ENCODE assay signal across 29 mouse cellular contexts in the genomic region with DNA sequence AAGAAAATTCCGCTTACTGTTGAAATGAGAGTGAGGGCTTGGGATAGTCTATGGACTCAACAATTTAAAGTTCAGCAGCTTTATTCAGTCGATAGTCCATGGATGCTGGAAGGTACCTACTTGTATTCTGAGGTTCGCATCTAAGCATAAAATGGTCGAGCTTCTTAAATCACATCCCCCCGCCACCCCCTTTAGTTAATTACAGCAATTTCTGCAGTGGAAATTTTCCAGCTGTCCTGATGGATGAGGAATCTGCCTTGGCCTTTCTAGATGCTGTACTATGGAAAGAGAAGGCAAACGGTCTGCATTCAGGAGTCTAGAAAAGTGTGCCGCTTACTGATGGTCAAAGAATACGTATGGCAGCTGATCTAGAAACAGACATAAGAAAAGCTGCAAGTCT.
DNase-seq lines count a peak whose midpoint lies in the region; ATAC-seq lines count a peak whose summit lies in the region.
"Had no signal": no experiment of that assay in that cellular context is flagged by ENCODE, and none has a peak within 500 bp of the region (broad histone marks: within the 10 kb centered on the region; RNA-seq: fewer than 3 reads in every experiment).

No protein-coding gene starts in this region.

- no peak overlapping the region for H3K4me2 ChIP-seq in forebrain, embryonic 11.5 days (ENCODE audit: low read depth, low read length, severe bottlenecking)
- no peak overlapping the region for H3K4me2 ChIP-seq in heart, embryonic 15.5 days
- H3K4me2 ChIP-seq in heart, embryonic 11.5 days, result no peak overlapping the region
- no peak overlapping the region for H3K4me2 ChIP-seq in midbrain, embryonic 13.5 days (replicated peaks)
- H3K4me2 ChIP-seq in forebrain, embryonic 15.5 days (replicated peaks), result no peak overlapping the region
- H3K4me2 ChIP-seq: embryonic facial prominence, embryonic 13.5 days; limb, embryonic 12.5 days; liver, embryonic 15.5 days; lung, embryonic 14.5 days; midbrain, embryonic 11.5 days had no signal

- no peaks in the 10 kb centered on the region for H3K4me1 ChIP-seq in forebrain, embryonic 11.5 days (replicated peaks; ENCODE audit: control insufficient read depth, insufficient read depth, low read length)
- peaks cover 3% of the 10 kb centered on the region for H3K4me1 ChIP-seq in forebrain, embryonic 10.5 days
- H3K4me1 ChIP-seq in heart, embryonic 15.5 days (replicated peaks), result peaks cover 19% of the 10 kb centered on the region
- H3K4me1 ChIP-seq in heart, embryonic 11.5 days (ENCODE audit: control insufficient read depth, insufficient read depth, low read length), result peaks cover 12% of the 10 kb centered on the region
- peaks cover 17% of the 10 kb centered on the region for H3K4me1 ChIP-seq in midbrain, embryonic 13.5 days (replicated peaks)
- H3K4me1 ChIP-seq in midbrain, embryonic 10.5 days, result peaks cover 4% of the 10 kb centered on the region
- H3K4me1 ChIP-seq in forebrain, embryonic 15.5 days, result peaks cover 20% of the 10 kb centered on the region
- H3K4me1 ChIP-seq: limb, embryonic 12.5 days; liver, embryonic 15.5 days had no signal

- no peaks in the 10 kb centered on the region for H3K27me3 ChIP-seq in forebrain, embryonic 11.5 days (ENCODE audit: control insufficient read depth, insufficient read depth, low read length)
- no peaks in the 10 kb centered on the region for H3K27me3 ChIP-seq in forebrain, embryonic 10.5 days (ENCODE audit: poor library complexity, severe bottlenecking)
- H3K27me3 ChIP-seq in heart, embryonic 15.5 days, result no peaks in the 10 kb centered on the region
- H3K27me3 ChIP-seq in heart, embryonic 11.5 days (ENCODE audit: control insufficient read depth, insufficient read depth, low read length), result no peaks in the 10 kb centered on the region
- no peaks in the 10 kb centered on the region for H3K27me3 ChIP-seq in midbrain, embryonic 13.5 days
- H3K27me3 ChIP-seq in midbrain, embryonic 10.5 days (ENCODE audit: low read depth, poor library complexity, severe bottlenecking), result no peaks in the 10 kb centered on the region
- no peaks in the 10 kb centered on the region for H3K27me3 ChIP-seq in forebrain, embryonic 15.5 days
- H3K27me3 ChIP-seq: CH12.LX; embryonic facial prominence, embryonic 13.5 days; limb, embryonic 12.5 days; liver, embryonic 15.5 days had no signal

- no peak overlapping the region for H3K9ac ChIP-seq in forebrain, embryonic 11.5 days (ENCODE audit: low read length)
- no peak overlapping the region for H3K9ac ChIP-seq in heart, embryonic 15.5 days
- no peak overlapping the region for H3K9ac ChIP-seq in heart, embryonic 11.5 days (ENCODE audit: low read depth, low read length)
- H3K9ac ChIP-seq in midbrain, embryonic 13.5 days (replicated peaks), result no peak overlapping the region
- H3K9ac ChIP-seq in forebrain, embryonic 15.5 days (replicated peaks), result no peak overlapping the region
- H3K9ac ChIP-seq: embryonic facial prominence, embryonic 13.5 days; limb, embryonic 12.5 days; liver, embryonic 15.5 days; lung, embryonic 14.5 days had no signal

- 0 out of 2 replicates have a peak, but pooled peaks have one; percentile 12 for ATAC-seq in forebrain, embryonic 11.5 days (replicated peaks; ENCODE audit: low FRiP score)
- no peak for ATAC-seq in heart, embryonic 15.5 days (replicated peaks; ENCODE audit: insufficient number of reproducible peaks, insufficient read depth, low FRiP score, low read depth)
- ATAC-seq in heart, embryonic 11.5 days (replicated peaks; ENCODE audit: insufficient number of reproducible peaks, low FRiP score, low TSS enrichment), result no peak
- ATAC-seq in midbrain, embryonic 13.5 days, result no peak
- ATAC-seq in forebrain, embryonic 15.5 days (replicated peaks), result peak; percentile 27
- ATAC-seq: activated CD4-positive, CD25-positive, alpha-beta regulatory T cell, adult 4 months; intestine, embryonic 16.5 days had no signal

- H3K4me3 ChIP-seq in forebrain, embryonic 11.5 days (ENCODE audit: low read depth, low read length), result no peak overlapping the region
- H3K4me3 ChIP-seq in forebrain, embryonic 10.5 days, result no peak overlapping the region
- H3K4me3 ChIP-seq in heart, embryonic 15.5 days, result no peak overlapping the region
- H3K4me3 ChIP-seq in heart, embryonic 11.5 days (ENCODE audit: low read depth, low read length), result no peak overlapping the region
- H3K4me3 ChIP-seq in midbrain, embryonic 13.5 days (replicated peaks), result no peak overlapping the region
- no peak overlapping the region for H3K4me3 ChIP-seq in midbrain, embryonic 10.5 days
- H3K4me3 ChIP-seq in forebrain, embryonic 15.5 days, result no peak overlapping the region
- H3K4me3 ChIP-seq: embryonic facial prominence, embryonic 13.5 days; left cerebral cortex, adult 2 months; limb, embryonic 12.5 days; liver, embryonic 15.5 days had no signal

- no peak for DNase-seq in forebrain, embryonic 11.5 days (ENCODE audit: low spot score)
- DNase-seq in forebrain, embryonic 10.5 days (ENCODE audit: extremely low spot score, low spot score), result no peak
- DNase-seq in midbrain, embryonic 10.5 days (ENCODE audit: low spot score), result no peak
- DNase-seq in cerebellum, postnatal 14 days, result no peak
- DNase-seq: adrenal gland, adult 8-10 months; cerebellum, adult 11-12 months; cerebellum, adult 9-11 months; gastrocnemius, postnatal 10 days; kidney, adult 8-10 months; kidney, postnatal 14 days; layer of hippocampus, adult 9-11 months; lung, embryonic 14.5 days; lung, postnatal 14 days; right cerebral cortex, adult 18-20 months; spleen, adult 18-20 months; thymus, adult 18-20 months; thymus, postnatal 25 days had no signal

- 83% methylated on average over 8 of the region's 8 CpGs for WGBS in forebrain, embryonic 11.5 days
- WGBS in forebrain, embryonic 10.5 days, result 90% methylated on average over 8 of the region's 8 CpGs
- 82% methylated on average over 8 of the region's 8 CpGs for WGBS in heart, embryonic 15.5 days
- WGBS in heart, embryonic 11.5 days (ENCODE audit: insufficient replicate concordance), result 88% methylated on average over 8 of the region's 8 CpGs
- 82% methylated on average over 8 of the region's 8 CpGs for WGBS in midbrain, embryonic 13.5 days
- 93% methylated on average over 8 of the region's 8 CpGs for WGBS in midbrain, embryonic 10.5 days
- 48% methylated on average over 8 of the region's 8 CpGs for WGBS in forebrain, embryonic 15.5 days

- H3K27ac ChIP-seq in forebrain, embryonic 11.5 days (ENCODE audit: low read depth, low read length), result no peak overlapping the region
- H3K27ac ChIP-seq in forebrain, embryonic 10.5 days, result no peak overlapping the region
- 0 out of 2 replicates have a peak overlapping the region, but pooled peaks have one; percentile 12 for H3K27ac ChIP-seq in heart, embryonic 15.5 days
- H3K27ac ChIP-seq in heart, embryonic 11.5 days (ENCODE audit: low read depth, low read length), result no peak overlapping the region
- H3K27ac ChIP-seq in midbrain, embryonic 13.5 days, result 0 out of 2 replicates have a peak overlapping the region, but pooled peaks have one; percentile 14
- H3K27ac ChIP-seq in midbrain, embryonic 10.5 days (replicated peaks), result no peak overlapping the region
- H3K27ac ChIP-seq in forebrain, embryonic 15.5 days (replicated peaks), result peak overlapping the region; percentile 59
- H3K27ac ChIP-seq: embryonic facial prominence, embryonic 13.5 days; left cerebral cortex, adult 2 months; limb, embryonic 12.5 days; liver, embryonic 15.5 days had no signal

- no peaks in the 10 kb centered on the region for H3K36me3 ChIP-seq in forebrain, embryonic 11.5 days (ENCODE audit: control insufficient read depth, insufficient read depth, low read length)
- H3K36me3 ChIP-seq in forebrain, embryonic 10.5 days (replicated peaks), result peaks cover 38% of the 10 kb centered on the region
- no peaks in the 10 kb centered on the region for H3K36me3 ChIP-seq in heart, embryonic 15.5 days
- peaks cover 6% of the 10 kb centered on the region; the same call in 1 of the 2 replicates for H3K36me3 ChIP-seq in heart, embryonic 11.5 days (ENCODE audit: control insufficient read depth, insufficient read depth, low read length)
- H3K36me3 ChIP-seq in midbrain, embryonic 13.5 days, result no peaks in the 10 kb centered on the region; the same call in 1 of the 2 replicates
- peaks cover 11% of the 10 kb centered on the region for H3K36me3 ChIP-seq in midbrain, embryonic 10.5 days
- H3K36me3 ChIP-seq in forebrain, embryonic 15.5 days, result peaks cover 9% of the 10 kb centered on the region
- H3K36me3 ChIP-seq: liver, embryonic 15.5 days had no signal

- no peaks in the 10 kb centered on the region for H3K9me3 ChIP-seq in forebrain, embryonic 11.5 days (ENCODE audit: control insufficient read depth, low read length)
- no peaks in the 10 kb centered on the region for H3K9me3 ChIP-seq in forebrain, embryonic 10.5 days
- H3K9me3 ChIP-seq in heart, embryonic 15.5 days (replicated peaks), result no peaks in the 10 kb centered on the region
- H3K9me3 ChIP-seq in heart, embryonic 11.5 days (replicated peaks; ENCODE audit: control insufficient read depth, low read length), result no peaks in the 10 kb centered on the region
- H3K9me3 ChIP-seq in midbrain, embryonic 13.5 days, result no peaks in the 10 kb centered on the region
- no peaks in the 10 kb centered on the region for H3K9me3 ChIP-seq in midbrain, embryonic 10.5 days (replicated peaks)
- H3K9me3 ChIP-seq in forebrain, embryonic 15.5 days, result no peaks in the 10 kb centered on the region
- H3K9me3 ChIP-seq: embryonic facial prominence, embryonic 13.5 days; limb, embryonic 12.5 days; liver, embryonic 15.5 days had no signal

Comparison
In these comparisons a context has a peak if more than half of its experiments do, and no peak if none do; other contexts are left out.
1. H3K27ac ChIP-seq: peak in heart, embryonic 15.5 days (single experiment), midbrain, embryonic 13.5 days (single experiment) and forebrain, embryonic 15.5 days (single experiment); none in forebrain, embryonic 11.5 days (single experiment), forebrain, embryonic 10.5 days (single experiment), heart, embryonic 11.5 days (single experiment) and midbrain, embryonic 10.5 days (single experiment).
2. ATAC-seq: peak in forebrain, embryonic 11.5 days (single experiment) and forebrain, embryonic 15.5 days (single experiment); none in heart, embryonic 15.5 days (single experiment), heart, embryonic 11.5 days (single experiment) and midbrain, embryonic 13.5 days (single experiment).